Mouse (Mus musculus) activated CD4-positive, CD25-positive, alpha-beta regulatory T cell, adult 9 weeks (primary cell): ENCODE data around the gene Fcho2. TPM values are rescaled to one million over a fixed set of nuclear protein-coding genes. Genes with fewer than 3 reads are reported as not detected.

ENCODE experiments used
- polyA plus RNA-seq: library from polyadenylated mRNA; unstranded; fragments of 100-300 nt; shearing (Covaris generic); gene quantifications from one replicate; pipeline ENCODE4 v1.2.1, GENCODE M21; 2017

Fcho2 gene
- polyA plus RNA-seq, result 49.0 TPM

GRCm38 (mm10) chr13:98815147-98815785 is at the start of gene Fcho2:
TSS of gene Fcho2 (minus strand) at chr13:98815449.

GRCm38 (mm10) chr13:98694773-98695314 is 120.4 kb downstream of the Fcho2 start, which contains the start of gene Tmem171:
TSS of gene Tmem171 (minus strand) at chr13:98694834.

Other genes starting within 250 kb of the Fcho2 start
- not detected for gene Tmem174, start 178.0 kb downstream of the Fcho2 start, polyA plus RNA-seq
- not detected for gene Tmem171, start 120.6 kb downstream of the Fcho2 start, polyA plus RNA-seq
- 72.8 TPM for gene Tnpo1, start 110.9 kb upstream of the Fcho2 start, polyA plus RNA-seq
- not detected for gene 1700024P04Rik, start 169.1 kb upstream of the Fcho2 start, polyA plus RNA-seq